Comparison of ENCODE assay signal across 9 mouse cellular contexts in genomic region chr16:20714307-20715080, GRCm38 (mm10). TPM values are rescaled to one million over a fixed set of nuclear protein-coding genes. Genes with fewer than 3 reads are reported as not detected.
DNase-seq lines count a peak whose midpoint lies in the region; ATAC-seq and TF ChIP-seq lines count a peak whose summit lies in the region.
"Had no signal": no experiment of that assay in that cellular context is flagged by ENCODE, and none has a peak within 500 bp of the region (broad histone marks: within the 10 kb centered on the region; RNA-seq: fewer than 3 reads in every experiment).

No protein-coding gene starts in this region.

- 0 out of 2 replicates have a peak, but pooled peaks cover 2% of the 10 kb centered on the region for H3K36me3 ChIP-seq in ES-Bruce4 (ENCODE audit: control insufficient read depth, insufficient read depth, low read length, poor library complexity, severe bottlenecking)
- H3K36me3 ChIP-seq in forebrain, embryonic 16.5 days (ENCODE audit: control insufficient read depth, insufficient read depth), result no peaks in the 10 kb centered on the region
- peaks cover 6% of the 10 kb centered on the region; the same call in 1 of the 2 replicates for H3K36me3 ChIP-seq in liver, postnatal 0 days (replicated peaks; ENCODE audit: insufficient read depth, low read length)

- H3K4me1 ChIP-seq in ES-Bruce4 (ENCODE audit: control insufficient read depth, insufficient read depth, low read length), result peaks cover 5% of the 10 kb centered on the region
- H3K4me1 ChIP-seq in forebrain, embryonic 16.5 days (replicated peaks; ENCODE audit: control insufficient read depth, insufficient read depth, low read length), result peaks cover 36% of the 10 kb centered on the region
- peaks cover 36% of the 10 kb centered on the region for H3K4me1 ChIP-seq in liver, postnatal 0 days (ENCODE audit: insufficient read depth)

- peak overlapping the region; percentile 97 for H3K4me3 ChIP-seq in ES-Bruce4 (ENCODE audit: low read depth, low read length)
- H3K4me3 ChIP-seq in forebrain, embryonic 16.5 days (replicated peaks; ENCODE audit: low read length), result no peak overlapping the region
- H3K4me3 ChIP-seq in liver, postnatal 0 days (ENCODE audit: low read depth, low read length), result peak overlapping the region; percentile 78

- TF ChIP-seq CTCF in ES-Bruce4 (IDR thresholded peaks at IDR 0.05; ENCODE audit: low read depth, low read length), result no peak
- TF ChIP-seq CTCF in liver, postnatal 0 days (IDR thresholded peaks at IDR 0.05; ENCODE audit: low read depth), result no peak

- peak overlapping the region; percentile 92 for H3K4me2 ChIP-seq in forebrain, embryonic 16.5 days (ENCODE audit: low read length)
- H3K4me2 ChIP-seq in liver, postnatal 0 days (ENCODE audit: low read depth, low read length), result peak overlapping the region; percentile 100

- 0 out of 2 replicates have a peak, but pooled peaks have one; percentile 30 for TF ChIP-seq EP300 in ES-Bruce4 (IDR thresholded peaks at IDR 0.05; ENCODE audit: insufficient read depth, low read depth, low read length)
- no peak for TF ChIP-seq EP300 in liver, postnatal 0 days (IDR thresholded peaks at IDR 0.05; ENCODE audit: low read depth)

- H3K27ac ChIP-seq in ES-Bruce4 (ENCODE audit: insufficient read depth, low read length), result peak overlapping the region; percentile 60; the same call in 1 of the 2 replicates
- H3K27ac ChIP-seq in forebrain, embryonic 16.5 days (ENCODE audit: low read length), result no peak overlapping the region
- no peak overlapping the region for H3K27ac ChIP-seq in liver, postnatal 0 days (ENCODE audit: low read depth)
- H3K27ac ChIP-seq: macrophage had no signal

- no peaks in the 10 kb centered on the region for H3K9me3 ChIP-seq in ES-Bruce4 (replicated peaks; ENCODE audit: control insufficient read depth, insufficient read depth, low read length, poor library complexity, severe bottlenecking)
- H3K9me3 ChIP-seq in forebrain, embryonic 16.5 days (ENCODE audit: control insufficient read depth, low read length), result no peaks in the 10 kb centered on the region
- no peaks in the 10 kb centered on the region for H3K9me3 ChIP-seq in liver, postnatal 0 days (ENCODE audit: low read length)

- peak overlapping the region; percentile 77 for H3K9ac ChIP-seq in ES-Bruce4 (ENCODE audit: low read depth, poor library complexity, severe bottlenecking)
- peak overlapping the region; percentile 29 for H3K9ac ChIP-seq in forebrain, embryonic 16.5 days (replicated peaks; ENCODE audit: low read depth, low read length)
- peak overlapping the region; percentile 79 for H3K9ac ChIP-seq in liver, postnatal 0 days (replicated peaks)

- H3K27me3 ChIP-seq in ES-Bruce4 (ENCODE audit: control insufficient read depth, insufficient read depth, low read length, poor library complexity, severe bottlenecking), result no peaks in the 10 kb centered on the region
- no peaks in the 10 kb centered on the region for H3K27me3 ChIP-seq in forebrain, embryonic 16.5 days (replicated peaks; ENCODE audit: control insufficient read depth, insufficient read depth, low read length)
- H3K27me3 ChIP-seq in liver, postnatal 0 days (ENCODE audit: insufficient read depth, low read length), result 0 out of 2 replicates have a peak, but pooled peaks cover 3% of the 10 kb centered on the region

- 28% methylated on average over 11 of the region's 11 CpGs for WGBS in forebrain, embryonic 16.5 days
- 62% methylated on average over 11 of the region's 11 CpGs for WGBS in liver, postnatal 0 days (ENCODE audit: insufficient replicate concordance)

- no peak for ATAC-seq in forebrain, embryonic 16.5 days
- no peak for ATAC-seq in liver, postnatal 0 days
- ATAC-seq in megakaryocyte-erythroid progenitor cell, adult 5-6 weeks (replicated peaks; ENCODE audit: low FRiP score, low TSS enrichment, poor library complexity, severe bottlenecking), result no peak

- TF ChIP-seq POLR2A in ES-Bruce4 (IDR thresholded peaks at IDR 0.05; ENCODE audit: insufficient read depth, low read length), result no peak

- peak; percentile 58 for DNase-seq in cerebellum, adult 9-10 months
- DNase-seq in cerebellum, adult 18-20 months, result no peak
- no peak for DNase-seq in liver, postnatal 0 days
- no peak for DNase-seq in spleen, adult 18-20 months
- no peak for DNase-seq in right cerebral cortex, adult 2 months (ENCODE audit: low spot score in 2 of 2)

RNA-seq across cellular contexts. Expression of gene Polr2h, which starts 3.0 kb away (rescaled TPM):
- 90.6 and 94.5 TPM in 2 replicates for polyA plus RNA-seq in ES-Bruce4 (2011; ENCODE audit: insufficient read depth, insufficient read length, low read depth, missing spikeins)
- polyA plus RNA-seq in forebrain, embryonic 16.5 days (2015; fragmentation: Nextera tagmentation; extraction: Ambion mirVana), result 84.5 and 94.4 TPM in 2 replicates
- 25.1 and 27.5 TPM in 2 replicates for polyA plus RNA-seq in liver, postnatal 0 days (2015; fragmentation: Nextera tagmentation; extraction: Ambion mirVana)
- total RNA-seq in megakaryocyte-erythroid progenitor cell, adult 5-6 weeks (2014; fragmentation: Nextera tagmentation), result 81.4 and 97.1 TPM in 2 replicates
- total RNA-seq in megakaryocyte-erythroid progenitor cell, adult 5-6 weeks (2017), result 103 and 142 TPM in 2 replicates

RNA-seq across cellular contexts. Expression of gene Clcn2, which starts 3.1 kb away (rescaled TPM):
- polyA plus RNA-seq in ES-Bruce4 (2011; ENCODE audit: insufficient read depth, insufficient read length, low read depth, missing spikeins), result 8.8 and 10.2 TPM in 2 replicates
- 15.9 and 20.8 TPM in 2 replicates for polyA plus RNA-seq in forebrain, embryonic 16.5 days (2015; fragmentation: Nextera tagmentation; extraction: Ambion mirVana)
- polyA plus RNA-seq in liver, postnatal 0 days (2015; fragmentation: Nextera tagmentation; extraction: Ambion mirVana), result 3.6 and 4.7 TPM in 2 replicates
- 16.7 and 29.1 TPM in 2 replicates for total RNA-seq in megakaryocyte-erythroid progenitor cell, adult 5-6 weeks (2014; fragmentation: Nextera tagmentation)
- total RNA-seq in megakaryocyte-erythroid progenitor cell, adult 5-6 weeks (2017), result 4.9 and 8.0 TPM in 2 replicates

RNA-seq across cellular contexts. Expression of gene Chrd, which starts 18.4 kb away (rescaled TPM):
- polyA plus RNA-seq in ES-Bruce4 (2011; ENCODE audit: insufficient read depth, insufficient read length, low read depth, missing spikeins), result 1.1 and 1.2 TPM in 2 replicates
- polyA plus RNA-seq in forebrain, embryonic 16.5 days (2015; fragmentation: Nextera tagmentation; extraction: Ambion mirVana), result 4.2 and 4.4 TPM in 2 replicates
- polyA plus RNA-seq in liver, postnatal 0 days (2015; fragmentation: Nextera tagmentation; extraction: Ambion mirVana), result 0.34 and 0.45 TPM in 2 replicates
- not detected in 2 replicates for total RNA-seq in megakaryocyte-erythroid progenitor cell, adult 5-6 weeks (2014; fragmentation: Nextera tagmentation)
- not detected in 2 replicates for total RNA-seq in megakaryocyte-erythroid progenitor cell, adult 5-6 weeks (2017)
- polyA plus RNA-seq: macrophage had no signal

RNA-seq across cellular contexts. Expression of gene Thpo, which starts 19.8 kb away (rescaled TPM):
- 4.6 and 4.7 TPM in 2 replicates for polyA plus RNA-seq in ES-Bruce4 (2011; ENCODE audit: insufficient read depth, insufficient read length, low read depth, missing spikeins)
- 0.83 and 1.5 TPM in 2 replicates for polyA plus RNA-seq in forebrain, embryonic 16.5 days (2015; fragmentation: Nextera tagmentation; extraction: Ambion mirVana)
- polyA plus RNA-seq in liver, postnatal 0 days (2015; fragmentation: Nextera tagmentation; extraction: Ambion mirVana), result 8.6 and 8.9 TPM in 2 replicates
- total RNA-seq in megakaryocyte-erythroid progenitor cell, adult 5-6 weeks (2014; fragmentation: Nextera tagmentation), result not detected in 2 replicates
- not detected in 2 replicates for total RNA-seq in megakaryocyte-erythroid progenitor cell, adult 5-6 weeks (2017)
- polyA plus RNA-seq: macrophage had no signal

RNA-seq across cellular contexts. Expression of gene Fam131a, which starts 21.5 kb away (rescaled TPM):
- polyA plus RNA-seq in ES-Bruce4 (2011; ENCODE audit: insufficient read depth, insufficient read length, low read depth, missing spikeins), result 5.9 and 7.1 TPM in 2 replicates
- polyA plus RNA-seq in forebrain, embryonic 16.5 days (2015; fragmentation: Nextera tagmentation; extraction: Ambion mirVana), result 57.4 and 65.3 TPM in 2 replicates
- 0.88 and 1.4 TPM in 2 replicates for polyA plus RNA-seq in liver, postnatal 0 days (2015; fragmentation: Nextera tagmentation; extraction: Ambion mirVana)
- total RNA-seq in megakaryocyte-erythroid progenitor cell, adult 5-6 weeks (2014; fragmentation: Nextera tagmentation), result not detected in 2 replicates
- total RNA-seq in megakaryocyte-erythroid progenitor cell, adult 5-6 weeks (2017), result 0.85 TPM in 1 of 2 replicates, not detected in the other

Comparison
In these comparisons a context has a peak if more than half of its experiments do, and no peak if none do; other contexts are left out.
1. H3K9ac ChIP-seq: peak in every context shown above with its lines; median percentile 79 in liver, postnatal 0 days; 77 in ES-Bruce4; 29 in forebrain, embryonic 16.5 days.